Mouse (Mus musculus): Measurements from ENCODE around the gene Mast1.

Mast1 gene

DNA sequence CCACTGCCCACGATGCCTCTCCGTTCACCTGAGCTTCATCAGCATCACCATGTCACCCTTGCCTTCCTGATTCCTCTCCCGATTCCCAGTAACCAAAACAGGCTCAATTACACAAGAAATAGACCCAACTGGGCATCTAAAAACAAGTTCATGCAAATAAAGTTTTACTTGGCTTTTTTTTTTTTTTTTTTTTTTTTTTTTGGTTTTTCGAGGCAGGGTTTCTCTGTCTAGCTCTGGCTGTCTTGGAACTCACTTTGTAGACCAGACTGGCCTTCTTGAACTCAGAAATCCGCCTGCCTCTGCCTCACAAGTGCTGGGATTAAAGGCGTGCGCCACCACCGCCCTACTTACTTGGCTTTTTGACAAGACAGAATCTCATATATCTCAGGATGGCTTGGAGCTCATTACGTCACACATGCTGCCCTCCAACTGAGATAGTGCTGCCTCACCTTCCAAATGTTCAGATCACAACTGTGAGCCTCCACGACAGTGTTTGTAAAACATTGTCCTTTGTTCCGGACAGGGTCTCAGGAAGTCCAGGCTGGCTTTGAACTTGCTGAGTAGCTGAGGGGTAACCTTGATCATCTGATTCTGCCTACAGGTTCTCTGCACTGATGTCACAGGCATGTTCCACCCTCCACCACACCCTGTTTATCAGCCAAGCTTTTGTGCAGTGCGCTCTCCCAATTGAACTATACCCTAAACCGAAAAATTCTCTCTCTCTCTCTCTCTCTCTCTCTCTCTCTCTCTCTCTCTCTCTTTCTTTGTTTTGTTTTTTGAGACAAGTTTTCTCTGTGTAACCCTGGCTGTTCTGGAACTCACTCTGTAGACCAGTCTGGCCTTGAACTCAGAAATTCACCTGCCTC lies 694 bp upstream of the Mast1 start:
- DNase-seq: no peak

DNA sequence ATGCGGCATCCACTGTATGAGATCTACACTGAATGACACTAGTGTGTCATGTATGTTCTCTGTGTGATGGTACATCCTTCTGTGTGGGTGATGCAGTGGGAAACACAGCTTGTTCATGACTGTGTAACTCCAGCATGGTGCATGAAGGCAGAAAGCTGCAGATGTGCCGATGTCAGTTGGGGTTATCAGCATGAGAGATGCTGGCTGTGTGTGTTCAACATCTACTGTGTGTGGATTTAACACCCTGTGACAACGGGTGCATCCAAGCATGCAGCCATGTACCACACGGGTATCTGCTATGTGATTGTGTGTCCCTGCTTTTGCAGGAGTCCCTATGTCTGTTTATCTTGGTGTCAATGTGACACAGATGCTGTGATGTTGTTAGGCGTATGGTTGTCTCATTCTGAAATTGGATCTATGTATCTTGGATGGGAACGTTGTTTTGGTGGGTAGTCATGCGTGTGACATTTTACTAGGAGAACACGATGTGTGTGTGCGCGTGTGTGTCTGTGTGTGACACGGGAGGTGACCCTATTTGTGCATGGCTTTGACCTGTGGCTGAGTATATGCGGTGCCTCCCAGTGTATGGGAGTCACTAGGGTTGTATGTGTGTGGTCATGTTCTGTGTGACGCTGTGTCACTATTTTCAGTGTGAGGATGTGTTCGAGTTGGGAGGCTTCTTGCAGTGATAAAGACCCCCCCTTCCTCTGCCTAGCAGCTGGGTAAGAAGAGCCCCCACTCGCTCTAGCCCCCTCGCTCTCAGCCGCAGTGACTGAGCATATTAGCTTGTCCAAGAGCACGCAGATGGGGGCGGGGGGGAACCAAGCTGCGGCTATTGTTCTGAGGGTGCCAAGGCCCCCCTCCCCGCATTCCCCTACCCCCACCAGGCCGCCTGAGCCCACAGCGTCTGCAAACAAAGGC lies 858 bp downstream of the Mast1 start:
- DNase-seq: no peak

- no peak for DNase-seq
Measured at GRCm38 (mm10) chr8:84935489-84935888, 1.7 kb downstream of the Mast1 start.

- no peak for DNase-seq
Measured at GRCm38 (mm10) chr8:84934860-84935259, 2.3 kb downstream of the Mast1 start.

DNA sequence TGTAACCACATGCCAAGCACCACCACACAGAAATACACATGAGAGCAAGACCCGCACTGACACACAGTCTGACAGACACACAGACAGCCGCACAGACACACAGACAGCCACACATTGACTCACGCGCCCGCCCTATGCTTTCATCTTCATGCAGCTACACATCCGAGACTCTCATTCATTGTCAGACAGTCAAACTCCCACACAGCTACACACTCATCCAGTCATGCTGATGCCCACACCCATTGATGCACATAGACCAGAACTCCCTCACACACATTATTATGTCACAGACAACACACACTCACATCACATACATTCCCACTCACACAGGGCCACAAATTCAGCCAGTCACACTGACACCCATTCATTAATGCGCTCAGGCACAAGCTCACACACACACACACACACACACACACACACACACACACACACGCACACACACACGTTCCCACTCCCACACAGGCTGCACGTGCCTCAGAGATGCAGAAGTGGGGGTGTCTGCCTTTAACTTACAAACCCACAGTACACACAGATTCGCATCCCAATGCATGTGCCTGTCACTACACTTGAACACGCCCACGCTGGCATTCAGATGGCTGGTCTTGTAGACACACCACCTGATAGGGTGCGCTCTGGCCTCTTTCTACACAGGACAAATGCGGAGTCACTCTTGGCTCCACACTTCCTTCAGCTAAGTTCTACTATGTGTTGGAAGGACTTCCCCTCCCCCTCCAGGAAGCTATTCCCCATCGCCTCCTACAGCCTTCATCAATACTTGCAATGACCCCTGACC lies 3.2 kb downstream of the Mast1 start:
- DNase-seq: no peak

DNA sequence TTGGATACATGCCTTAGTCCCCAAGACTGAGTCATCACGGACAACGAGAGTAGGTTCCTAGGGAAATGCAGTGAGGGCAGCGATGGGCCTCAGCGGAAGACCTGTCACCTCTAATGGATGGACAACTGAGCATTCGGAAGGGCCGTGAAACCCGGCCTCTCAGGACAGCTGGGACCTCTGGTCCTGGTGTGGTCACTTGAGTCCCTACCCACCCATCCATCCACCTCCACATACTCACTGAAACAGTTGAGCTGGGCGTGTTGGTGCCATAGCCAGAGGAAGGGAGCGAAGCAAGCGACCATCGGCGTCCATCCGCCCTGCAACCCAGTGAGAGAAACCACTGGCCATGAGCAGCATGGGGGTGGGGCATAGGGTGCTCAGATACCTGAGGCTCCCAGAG lies 6.6 kb downstream of the Mast1 start:
- DNase-seq: no peak

DNA sequence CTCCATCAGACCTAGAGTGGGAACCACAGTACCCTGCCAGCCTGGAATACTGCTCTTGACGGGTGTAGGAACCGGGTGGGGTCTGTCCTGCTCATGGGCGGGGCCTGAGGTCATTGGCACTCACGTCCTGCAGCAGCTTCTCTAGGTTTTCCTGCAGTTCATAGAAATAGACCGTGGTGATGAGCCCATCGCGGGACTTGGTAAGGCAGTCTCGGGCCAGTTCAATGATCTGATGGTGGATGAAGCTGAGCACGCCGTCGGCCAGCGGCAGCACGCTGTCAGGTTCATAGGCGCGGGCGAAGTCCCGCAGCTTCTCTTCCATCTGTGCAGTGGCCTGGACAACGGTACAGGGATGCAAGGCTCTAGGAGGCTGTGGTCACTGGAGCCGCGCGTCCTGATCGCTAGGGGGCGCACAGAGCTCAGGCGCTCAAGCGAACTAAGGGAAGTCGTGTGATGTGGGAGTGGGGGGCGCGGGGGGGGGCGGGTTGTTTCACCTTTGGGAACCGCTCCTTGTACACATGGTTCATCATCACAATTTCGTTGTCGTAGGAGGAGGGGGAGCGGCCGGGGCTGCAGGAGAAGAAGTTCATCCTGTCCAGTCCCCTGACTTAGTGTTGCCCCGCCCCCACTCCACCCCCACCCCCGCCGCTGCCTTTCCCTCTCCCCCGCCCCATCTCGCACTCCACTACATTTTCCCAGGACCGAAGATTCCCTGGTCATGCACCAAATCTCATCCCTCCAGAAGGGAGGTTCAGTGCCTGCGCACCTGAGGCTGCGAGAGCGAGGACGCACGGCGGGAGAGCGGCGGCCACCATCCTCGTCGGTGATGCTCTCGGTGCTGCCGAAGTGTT lies 8.5 kb downstream of the Mast1 start:
- peak; percentile 71 for DNase-seq

DNA sequence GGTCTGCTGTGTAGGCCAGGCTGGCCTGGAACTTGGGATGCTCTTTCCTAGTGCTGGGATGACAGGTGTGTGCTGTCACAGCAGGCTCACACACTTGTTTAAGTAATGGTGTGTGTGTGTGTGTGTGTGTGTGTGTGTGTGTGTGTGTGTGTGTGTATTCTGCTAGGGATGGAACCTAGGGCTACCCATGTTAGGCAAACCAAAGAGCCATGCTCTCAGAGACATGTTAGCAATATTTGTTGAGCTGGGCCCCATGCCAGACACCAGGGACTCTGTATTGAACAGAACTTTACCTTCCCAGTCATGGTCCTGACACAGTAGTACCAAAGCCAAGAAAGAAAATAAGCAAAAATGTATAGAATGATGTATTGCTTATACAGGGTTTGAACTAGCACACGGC lies 9.6 kb downstream of the Mast1 start:
- no peak for DNase-seq

DNA sequence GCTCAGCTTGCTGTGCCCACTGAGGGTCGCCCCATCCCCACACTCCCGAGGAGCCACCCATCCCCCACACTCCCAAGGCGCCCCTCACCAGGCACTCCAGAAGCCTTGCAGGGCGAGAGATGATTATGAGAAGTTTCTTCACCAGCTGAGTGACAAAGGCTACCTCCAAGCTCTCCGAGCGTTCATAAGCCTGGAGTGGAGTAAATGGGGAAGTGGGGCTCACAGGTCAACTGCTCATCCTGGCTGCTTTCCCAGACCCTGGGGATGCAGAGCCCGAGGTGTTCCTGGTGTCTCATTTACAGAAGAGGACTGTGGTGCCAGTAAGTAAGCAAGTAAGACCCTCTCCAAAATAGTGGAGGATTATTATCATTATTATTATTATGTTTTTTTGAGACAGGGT lies 11.6 kb downstream of the Mast1 start:
- no peak for DNase-seq

- DNase-seq: no peak
Measured at GRCm38 (mm10) chr8:84921596-84921995, 15.6 kb downstream of the Mast1 start.

DNA sequence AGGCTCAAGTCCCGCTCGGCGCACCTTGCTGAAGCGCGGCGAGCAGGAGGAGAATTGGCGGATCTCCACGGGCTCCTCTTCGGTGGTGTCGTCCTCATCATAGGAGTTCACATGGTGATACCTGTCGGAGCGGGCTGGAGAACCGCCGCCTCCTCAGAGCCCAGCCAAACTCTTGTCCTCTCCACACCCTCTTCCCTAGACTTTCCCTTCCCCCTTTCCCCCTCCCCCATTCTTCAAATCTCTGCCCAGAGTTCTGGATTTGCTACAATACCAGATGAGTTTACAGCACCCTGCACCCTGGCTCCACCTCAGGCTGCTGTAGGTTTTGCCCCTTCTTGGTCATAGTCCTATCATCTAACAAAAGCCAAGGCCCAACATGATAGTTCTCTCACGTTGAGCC lies 18.5 kb downstream of the Mast1 start:
- no peak for DNase-seq

- DNase-seq: no peak
Measured at GRCm38 (mm10) chr8:84917781-84918180, 19.4 kb downstream of the Mast1 start.

DNA sequence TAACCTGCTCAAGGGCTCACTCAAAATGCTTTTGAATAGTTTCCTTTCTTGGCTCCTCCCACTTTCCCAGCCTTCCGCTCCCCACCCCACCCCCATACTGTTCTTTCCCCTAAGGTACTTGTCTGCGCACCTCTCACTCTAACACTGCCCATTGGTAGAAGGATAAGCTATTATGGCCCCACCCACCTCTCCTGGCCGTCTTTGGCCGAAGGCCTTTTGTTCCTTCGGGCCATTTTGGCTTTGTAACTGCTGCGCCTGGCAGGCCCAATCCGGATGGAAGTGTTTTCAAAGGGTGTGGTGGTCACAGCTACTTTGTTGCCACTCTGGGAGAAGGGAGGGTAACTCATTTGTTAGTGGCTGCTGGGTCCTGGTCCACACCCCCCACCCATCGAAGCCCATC lies 21.9 kb downstream of the Mast1 start:
- no peak for DNase-seq

DNA sequence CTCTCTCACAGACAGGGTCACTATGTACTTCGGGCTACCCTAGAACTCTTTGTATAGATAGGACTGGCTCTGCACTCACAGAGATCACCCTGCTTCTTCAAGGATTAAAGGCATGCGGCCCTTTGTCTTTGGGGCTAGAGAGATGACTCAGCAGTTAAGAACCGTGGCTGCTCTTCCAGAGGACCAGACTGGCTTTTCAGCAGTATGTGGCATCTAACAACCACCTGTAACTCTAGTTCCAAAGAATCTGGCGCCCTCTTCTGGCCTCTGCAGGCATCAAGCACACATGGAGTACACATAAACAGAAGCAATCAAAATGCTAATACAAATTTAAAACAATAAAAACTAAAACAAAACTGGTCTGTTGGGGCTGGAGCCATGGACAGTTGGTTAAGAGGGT lies 23.2 kb downstream of the Mast1 start:
- DNase-seq: no peak

- no peak for DNase-seq
Measured at GRCm38 (mm10) chr8:84913502-84913900, 23.7 kb downstream of the Mast1 start.

DNA sequence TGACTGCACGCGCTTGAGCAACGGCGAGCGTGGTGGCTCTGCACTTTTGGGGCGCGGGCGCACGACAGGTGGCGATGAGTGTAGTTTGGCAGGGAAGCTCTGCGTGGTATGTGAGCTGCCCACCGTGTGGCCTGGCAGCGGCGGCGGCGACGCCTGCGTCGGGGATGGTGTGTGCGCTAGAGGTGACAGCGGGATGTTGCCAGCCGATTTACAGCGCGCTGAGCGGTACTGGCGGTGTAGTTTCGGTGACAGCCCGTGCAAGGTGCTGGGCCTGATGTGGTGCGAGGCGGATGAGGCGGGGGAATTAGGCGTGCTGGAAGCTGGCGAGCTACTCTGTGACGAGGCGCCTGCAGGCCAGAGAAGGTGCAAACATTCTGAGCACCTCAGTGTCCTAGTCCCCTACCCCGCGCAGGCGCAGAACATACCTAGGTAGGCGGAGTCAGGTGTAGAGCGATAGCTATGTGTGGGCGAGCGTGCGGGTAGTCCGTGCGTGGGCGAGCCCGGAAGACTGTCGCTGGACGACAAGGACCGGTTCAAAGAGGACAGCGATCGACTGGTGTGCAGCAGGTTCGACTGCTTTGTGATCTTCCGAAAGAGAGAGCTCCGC lies 24.2 kb downstream of the Mast1 start:
- DNase-seq: peak; percentile 84

- DNase-seq: no peak
Measured at GRCm38 (mm10) chr8:84912391-84912790, 24.8 kb downstream of the Mast1 start.

GRCm38 (mm10) chr8:84911854-84912253 lies 25.3 kb downstream of the Mast1 start:
- DNase-seq: no peak

DNA sequence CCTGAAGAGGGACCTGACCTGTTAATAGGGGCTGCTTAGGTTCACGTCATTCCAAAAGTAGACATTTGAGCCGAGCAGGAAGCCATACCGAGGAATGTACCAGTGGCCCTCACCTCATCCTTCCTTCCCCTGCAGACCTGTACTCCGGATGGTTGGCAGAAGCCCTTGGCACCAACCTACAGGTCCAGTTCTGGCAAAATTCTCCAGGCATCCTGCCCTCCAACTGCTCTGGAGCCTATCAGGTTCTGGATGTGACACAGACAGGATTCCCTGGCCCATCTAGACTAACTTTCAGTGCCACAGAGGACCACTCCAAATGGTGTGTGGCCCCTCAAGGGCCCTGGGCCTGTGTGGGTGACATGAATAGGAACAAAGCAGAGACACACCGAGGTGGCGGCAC lies 26.6 kb downstream of the Mast1 start:
- no peak for DNase-seq

- no peak for DNase-seq
Measured at GRCm38 (mm10) chr8:84909949-84910348, 27.2 kb downstream of the Mast1 start.

- no peak for DNase-seq
Measured at GRCm38 (mm10) chr8:84909162-84909767, 27.9 kb downstream of the Mast1 start.

Data from kidney, postnatal 14 days (tissue).